In genomic region chr2:170157280-170158200, GRCm38 (mm10) we compare ENCODE assay signal across 11 mouse cellular contexts. TPM values are rescaled to one million over a fixed set of nuclear protein-coding genes. Genes with fewer than 3 reads are reported as not detected.
DNase-seq lines count a peak whose midpoint lies in the region; ATAC-seq and TF ChIP-seq lines count a peak whose summit lies in the region.
"Had no signal": no experiment of that assay in that cellular context is flagged by ENCODE, and none has a peak within 500 bp of the region (broad histone marks: within the 10 kb centered on the region; RNA-seq: fewer than 3 reads in every experiment).

No protein-coding gene starts in this region.

- no peaks in the 10 kb centered on the region for H3K9me3 ChIP-seq in lung, postnatal 0 days (ENCODE audit: low read length)
- H3K9me3 ChIP-seq: limb, embryonic 10.5 days had no signal

- no peak overlapping the region for H3K4me3 ChIP-seq in lung, postnatal 0 days (ENCODE audit: low read depth, low read length)
- H3K4me3 ChIP-seq in lung, adult 2 months (replicated peaks; ENCODE audit: extremely low read depth, low read depth, low read length), result no peak overlapping the region
- H3K4me3 ChIP-seq in myocyte, result no peak overlapping the region
- H3K4me3 ChIP-seq: limb, embryonic 10.5 days had no signal

- ATAC-seq in lung, postnatal 0 days, result no peak
- peak; percentile 30 for ATAC-seq in inflammation-experienced regulatory T-cells, adult 6 months

- no peaks in the 10 kb centered on the region for H3K79me2 ChIP-seq in myocyte (ENCODE audit: control insufficient read depth, insufficient read depth)

- TF ChIP-seq EP300 in lung, postnatal 0 days (IDR thresholded peaks at IDR 0.05), result no peak

- 41% methylated on average over 11 of the region's 11 CpGs for WGBS in lung, postnatal 0 days
- 54% methylated on average over 11 of the region's 11 CpGs for WGBS in lung, adult 2 months

- no peak for TF ChIP-seq POLR2A in lung, adult 2 months (IDR thresholded peaks at IDR 0.05; ENCODE audit: borderline replicate concordance, extremely low read depth, low read depth, low read length)
- no peak for TF ChIP-seq POLR2A in myocyte (IDR thresholded peaks at IDR 0.05; ENCODE audit: insufficient read length, low read depth)

- peaks cover 11% of the 10 kb centered on the region; the same call in 1 of the 2 replicates for H3K4me1 ChIP-seq in lung, postnatal 0 days (ENCODE audit: insufficient read depth, low read depth, low read length)
- peaks cover 15% of the 10 kb centered on the region for H3K4me1 ChIP-seq in lung, adult 2 months (ENCODE audit: control insufficient read depth, insufficient read depth, low read length)

- H3K36me3 ChIP-seq in lung, postnatal 0 days (ENCODE audit: insufficient read depth, low read length), result no peaks in the 10 kb centered on the region
- no peaks in the 10 kb centered on the region for H3K36me3 ChIP-seq in myocyte (ENCODE audit: control insufficient read depth, insufficient read depth)
- H3K36me3 ChIP-seq: limb, embryonic 10.5 days had no signal

- H3K27ac ChIP-seq in lung, postnatal 0 days (ENCODE audit: low read length), result peak overlapping the region; percentile 38; the same call in 1 of the 2 replicates
- H3K27ac ChIP-seq: limb, embryonic 10.5 days had no signal

- no peaks in the 10 kb centered on the region for H3K27me3 ChIP-seq in lung, postnatal 0 days (replicated peaks; ENCODE audit: insufficient read depth, low read length)
- no peaks in the 10 kb centered on the region for H3K27me3 ChIP-seq in myocyte (ENCODE audit: control insufficient read depth, insufficient read depth, insufficient read length)

- peak; percentile 69 for DNase-seq in lung, postnatal 0 days (ENCODE audit: low spot score)
- no peak for DNase-seq in lung, adult 2 months
- DNase-seq in ES-CJ7 (ENCODE audit: low read depth, low spot score), result peak; percentile 34
- no peak for DNase-seq in urinary bladder, adult 18-20 months (ENCODE audit: low spot score in 2 of 2)
- no peak for DNase-seq in ovary, adult 18-20 months (ENCODE audit: low spot score)
- DNase-seq in left cerebral cortex, adult 18-20 months (ENCODE audit: low spot score in 2 of 2), result no peak
- DNase-seq: cerebellum, adult 9-11 months; heart, postnatal 36 days had no signal

- no peak for TF ChIP-seq CTCF in lung, postnatal 0 days (IDR thresholded peaks at IDR 0.05)
- TF ChIP-seq CTCF in lung, adult 2 months (IDR thresholded peaks at IDR 0.05; ENCODE audit: insufficient read depth, low read length), result no peak

- no peak overlapping the region for H3K4me2 ChIP-seq in lung, postnatal 0 days (replicated peaks; ENCODE audit: low read depth, low read length)
- peak overlapping the region; percentile 79 for H3K4me2 ChIP-seq in myocyte (ENCODE audit: low read depth)

- H3ac ChIP-seq in myocyte (ENCODE audit: control insufficient read depth, insufficient read length), result no peak overlapping the region

- no peak overlapping the region for H3K9ac ChIP-seq in lung, postnatal 0 days (replicated peaks; ENCODE audit: low read depth)

TF ChIP-seq in myocyte, 11 proteins besides CTCF, POLR2A, EP300 and RAD21:
- TF ChIP-seq CEBPB (IDR thresholded peaks at IDR 0.05; ENCODE audit: insufficient read depth, poor library complexity, severe bottlenecking) (no peak), USF1 (IDR thresholded peaks at IDR 0.05; ENCODE audit: low read depth) (no peak), MYOG (IDR thresholded peaks at IDR 0.05; ENCODE audit: control insufficient read depth in 1 of 3, insufficient read depth in 1 of 3, insufficient read length in 2 of 3, low read depth in 2 of 3) (no peak), TCF12 (IDR thresholded peaks at IDR 0.05; ENCODE audit: insufficient read depth, poor library complexity, severe bottlenecking) (no peak)
TF ChIP-seq in myocyte: peak in this region for 0.

RNA-seq across cellular contexts. Expression of gene Zfp217, which starts 9.6 kb away (rescaled TPM):
- 4.0 and 4.4 TPM in 2 replicates for polyA plus RNA-seq in lung, postnatal 0 days (2015; fragmentation: Nextera tagmentation; extraction: Ambion mirVana)
- polyA plus RNA-seq in lung, adult 2 months (2012; rRNA removed), result 13.7 and 19.8 TPM in 2 replicates
- polyA plus RNA-seq in inflammation-experienced regulatory T-cells, adult 6 months (2017; shearing (Covaris generic)), result 10 to 100 TPM in 1 of 3 experiments, 1 to 10 TPM in 2; 8.6 to 11.1 (median 8.6) TPM
- 5.0 TPM for polyA plus RNA-seq in myocyte (2012; fragmentation: generic; extraction: Trizol)
- 1 to 10 TPM; 2.8 to 3.0 TPM for total RNA-seq in left cerebral cortex, adult 18-20 months (2021)

Comparison
In these comparisons a context has a peak if more than half of its experiments do, and no peak if none do; other contexts are left out.
1. DNase-seq: peak in lung, postnatal 0 days (single experiment) and ES-CJ7 (single experiment); none in lung, adult 2 months (single experiment), urinary bladder, adult 18-20 months (0 of 2), ovary, adult 18-20 months (single experiment) and left cerebral cortex, adult 18-20 months (0 of 2).